Mouse (Mus musculus) retina, adult 2 months (tissue): ENCODE measurements around the gene Plgrkt.

ENCODE experiments used
- DNase-seq: peaks from one replicate; pipeline ENCODE4 v3.0.0-alpha.2; 2012; ENCODE audit warnings: low read depth, low spot score

Gene Plgrkt

GRCm38 (mm10) chr19:29383368-29383767 is 16.2 kb upstream of the Plgrkt start:
- no peak for DNase-seq

GRCm38 (mm10) chr19:29379839-29380603 is 12.8 kb upstream of the Plgrkt start:
- DNase-seq: no peak

GRCm38 (mm10) chr19:29376382-29376781 is 9.2 kb upstream of the Plgrkt start:
- DNase-seq: no peak

- DNase-seq: no peak
Observed at GRCm38 (mm10) chr19:29374947-29375346, 7.8 kb upstream of the Plgrkt start.

- no peak for DNase-seq
Observed at GRCm38 (mm10) chr19:29373438-29373837, 6.2 kb upstream of the Plgrkt start.

- DNase-seq: no peak
Observed at GRCm38 (mm10) chr19:29372621-29373020, 5.4 kb upstream of the Plgrkt start.

GRCm38 (mm10) chr19:29372138-29372537 is 4.9 kb upstream of the Plgrkt start:
- DNase-seq: no peak

GRCm38 (mm10) chr19:29371284-29372081 is 4.3 kb upstream of the Plgrkt start:
- no peak for DNase-seq

GRCm38 (mm10) chr19:29370545-29371283 is 3.5 kb upstream of the Plgrkt start:
- DNase-seq: no peak

GRCm38 (mm10) chr19:29370112-29370511 is 2.9 kb upstream of the Plgrkt start:
- DNase-seq: no peak

GRCm38 (mm10) chr19:29368671-29369309 is 1.6 kb upstream of the Plgrkt start:
- DNase-seq: no peak

- DNase-seq: no peak
Observed at GRCm38 (mm10) chr19:29368041-29368440, 851 bp upstream of the Plgrkt start.

GRCm38 (mm10) chr19:29366226-29366968 is 793 bp downstream of the Plgrkt start:
- no peak for DNase-seq

GRCm38 (mm10) chr19:29365105-29365504 is 2.1 kb downstream of the Plgrkt start:
- DNase-seq: no peak

GRCm38 (mm10) chr19:29364076-29364475 is 3.1 kb downstream of the Plgrkt start:
- DNase-seq: no peak

GRCm38 (mm10) chr19:29363557-29363956 is 3.6 kb downstream of the Plgrkt start:
- no peak for DNase-seq

- no peak for DNase-seq
Observed at GRCm38 (mm10) chr19:29362173-29362930, 4.8 kb downstream of the Plgrkt start.

GRCm38 (mm10) chr19:29361468-29362130 is 5.6 kb downstream of the Plgrkt start:
- DNase-seq: peak; percentile 88

GRCm38 (mm10) chr19:29360251-29360650 is 6.9 kb downstream of the Plgrkt start:
- DNase-seq: no peak

- no peak for DNase-seq
Observed at GRCm38 (mm10) chr19:29356281-29356680, 10.9 kb downstream of the Plgrkt start.
